Mouse (Mus musculus) megakaryocyte, embryonic 14.5 days (primary cell): Measurements from ENCODE around the gene Zfp799. TPM values are rescaled to one million over a fixed set of nuclear protein-coding genes. Genes with fewer than 3 reads are reported as not detected.
A peak's percentile ranks its signal among the peaks of the same experiment; 100 is the strongest.

ENCODE experiments used
- H3K27me3 ChIP-seq: replicated peaks from 2 replicates; pipeline ENCODE3; 2012; ENCODE audit warnings: inconsistent platforms
- H3K36me3 ChIP-seq: replicated peaks from 2 replicates; pipeline ENCODE3; 2012; ENCODE audit warnings: low read length, inconsistent platforms, mixed read lengths
- H3K4me1 ChIP-seq: 2 replicates; pipeline ENCODE4 v1.6.1; 2012; ENCODE audit warnings: inconsistent platforms
- H3K4me3 ChIP-seq: replicated peaks from 2 replicates; pipeline ENCODE3; 2012; ENCODE audit warnings: moderate library complexity, mild to moderate bottlenecking, inconsistent platforms
- H3K9me3 ChIP-seq: 2 replicates; pipeline ENCODE4 v1.6.1; 2012; ENCODE audit warnings: inconsistent platforms
- FLI1 ChIP-seq: IDR thresholded peaks from 2 replicates; pipeline ENCODE4 v1.6.1; 2012; ENCODE audit warnings: low read length, inconsistent platforms, mixed read lengths
- GATA1 ChIP-seq: IDR thresholded peaks from 3 replicates; pipeline ENCODE4 v1.6.1; 2012; ENCODE audit warnings: mixed read lengths, low read length, inconsistent platforms, borderline replicate concordance
- polyA plus RNA-seq: library from polyadenylated mRNA; stranded (reverse); fragments of >175 nt; gene quantifications from 2 replicates; pipeline ENCODE4 v1.2.3, GENCODE M21; 2012; ENCODE audit warnings: low replicate concordance; ENCODE audit not compliant: insufficient read depth

Zfp799 gene
- polyA plus RNA-seq, 1 experiment: 0.11 TPM

- peak overlapping the region; percentile 95 for H3K4me3 ChIP-seq
- peaks cover 37% of the 10 kb centered on the region for H3K36me3 ChIP-seq
- H3K27me3 ChIP-seq: no peaks in the 10 kb centered on the region
- peaks cover 36% of the 10 kb centered on the region for H3K4me1 ChIP-seq
- TF ChIP-seq FLI1 (no peak), GATA1 (no peak)
- H3K9me3 ChIP-seq: no peaks in the 10 kb centered on the region
Measured at GRCm38 (mm10) chr17:32787436-32788093, 42.5 kb downstream of the Zfp799 start.

GRCm38 (mm10) chr17:32786944-32787343, 43.1 kb downstream of the Zfp799 start:
- TF ChIP-seq GATA1: no peak
- no peak for TF ChIP-seq FLI1
- Histone ChIP-seq H3K9me3 (no peaks in the 10 kb centered on the region), H3K4me3 (peak overlapping the region; percentile 95), H3K36me3 (peaks cover 41% of the 10 kb centered on the region), H3K4me1 (peaks cover 36% of the 10 kb centered on the region), H3K27me3 (no peaks in the 10 kb centered on the region)

- H3K4me1 ChIP-seq: peaks cover 44% of the 10 kb centered on the region
- peaks cover 49% of the 10 kb centered on the region for H3K36me3 ChIP-seq
- no peaks in the 10 kb centered on the region for H3K27me3 ChIP-seq
- no peak for TF ChIP-seq FLI1
- TF ChIP-seq GATA1: no peak
- no peaks in the 10 kb centered on the region for H3K9me3 ChIP-seq
- H3K4me3 ChIP-seq: no peak overlapping the region
Measured at GRCm38 (mm10) chr17:32785656-32786055, 44.4 kb downstream of the Zfp799 start.

GRCm38 (mm10) chr17:32777564-32777963, 52.5 kb downstream of the Zfp799 start:
- TF ChIP-seq GATA1: no peak
- no peak for TF ChIP-seq FLI1
- no peaks in the 10 kb centered on the region for H3K9me3 ChIP-seq
- peaks cover 90% of the 10 kb centered on the region for H3K36me3 ChIP-seq
- H3K4me3 ChIP-seq: no peak overlapping the region
- no peaks in the 10 kb centered on the region for H3K27me3 ChIP-seq
- peaks cover 33% of the 10 kb centered on the region for H3K4me1 ChIP-seq

- Histone ChIP-seq H3K4me3 (no peak overlapping the region), H3K4me1 (peaks cover 10% of the 10 kb centered on the region), H3K36me3 (peaks cover 98% of the 10 kb centered on the region), H3K27me3 (no peaks in the 10 kb centered on the region), H3K9me3 (no peaks in the 10 kb centered on the region)
- TF ChIP-seq GATA1 (no peak), FLI1 (no peak)
Measured at GRCm38 (mm10) chr17:32771213-32771612, 58.8 kb downstream of the Zfp799 start.

- no peak for TF ChIP-seq GATA1
- no peak for TF ChIP-seq FLI1
- no peaks in the 10 kb centered on the region for H3K27me3 ChIP-seq
- H3K9me3 ChIP-seq: peaks cover 5% of the 10 kb centered on the region; the same call in 1 of the 2 replicates
- peaks cover 6% of the 10 kb centered on the region for H3K4me1 ChIP-seq
- peak overlapping the region; percentile 28 for H3K4me3 ChIP-seq
- peaks cover 73% of the 10 kb centered on the region for H3K36me3 ChIP-seq
Measured at GRCm38 (mm10) chr17:32766422-32766821, 63.6 kb downstream of the Zfp799 start.

Other genes starting within 250 kb of the Zfp799 start
- gene Cyp4f37, start 209.0 kb downstream of the Zfp799 start, polyA plus RNA-seq: 0.15 TPM in 1 of 2 replicates, not detected in the other
- 0.74 and 22.2 TPM in 2 replicates for gene Cyp4f40, start 171.4 kb downstream of the Zfp799 start, polyA plus RNA-seq
- gene Cyp4f15, start 144.6 kb downstream of the Zfp799 start, polyA plus RNA-seq: not detected in 2 replicates
- 0.16 TPM in 1 of 2 replicates, not detected in the other for gene Zfp871, start 42.0 kb downstream of the Zfp799 start, polyA plus RNA-seq
- gene Zfp811, start 20.3 kb downstream of the Zfp799 start, polyA plus RNA-seq: not detected in 2 replicates
- gene Zfp870, start 61.4 kb upstream of the Zfp799 start, polyA plus RNA-seq: not detected in 2 replicates
- gene Cyp4f14, start 87.1 kb upstream of the Zfp799 start, polyA plus RNA-seq: not detected in 2 replicates
- 18.1 and 31.7 TPM in 2 replicates for gene Cyp4f13, start 117.1 kb upstream of the Zfp799 start, polyA plus RNA-seq
- 0.04 TPM in 1 of 2 replicates, not detected in the other for gene Zfp472, start 135.6 kb upstream of the Zfp799 start, polyA plus RNA-seq
- gene Zfp952, start 162.9 kb upstream of the Zfp799 start, polyA plus RNA-seq: 0.26 TPM in 1 of 2 replicates, not detected in the other
- gene Zfp763, start 203.1 kb upstream of the Zfp799 start, polyA plus RNA-seq: 1.4 TPM in 1 of 2 replicates, not detected in the other
- gene 4921501E09Rik, start 237.8 kb upstream of the Zfp799 start, polyA plus RNA-seq: not detected in 2 replicates